11 mouse cellular contexts compared by ENCODE assay signal in genomic region chr5:27854290-27854689, GRCm38 (mm10). TPM values are rescaled to one million over a fixed set of nuclear protein-coding genes. Genes with fewer than 3 reads are reported as not detected.
A peak's percentile ranks its signal among the peaks of the same experiment; 100 is the strongest.
DNase-seq lines count a peak whose midpoint lies in the region; ATAC-seq and TF ChIP-seq lines count a peak whose summit lies in the region.
"Had no signal": no experiment of that assay in that cellular context is flagged by ENCODE, and none has a peak within 500 bp of the region (broad histone marks: within the 10 kb centered on the region; RNA-seq: fewer than 3 reads in every experiment).

No protein-coding gene starts in this region.

- H3K4me1 ChIP-seq in embryonic facial prominence, embryonic 11.5 days (ENCODE audit: control insufficient read depth, insufficient read depth, low read length): no peaks in the 10 kb centered on the region
- no peaks in the 10 kb centered on the region for H3K4me1 ChIP-seq in embryonic facial prominence, embryonic 10.5 days
- no peaks in the 10 kb centered on the region for H3K4me1 ChIP-seq in liver, postnatal 0 days (ENCODE audit: insufficient read depth)
- H3K4me1 ChIP-seq in liver, embryonic 12.5 days: no peaks in the 10 kb centered on the region
- H3K4me1 ChIP-seq in MEL (ENCODE audit: control insufficient read depth in 1 of 2, insufficient read depth in 2 of 2, low read length in 2 of 2): no peaks in the 10 kb centered on the region
- H3K4me1 ChIP-seq: heart, embryonic 15.5 days had no signal

- no peaks in the 10 kb centered on the region for H3K27me3 ChIP-seq in embryonic facial prominence, embryonic 11.5 days (ENCODE audit: control insufficient read depth, insufficient read depth, low read length)
- H3K27me3 ChIP-seq in embryonic facial prominence, embryonic 10.5 days (replicated peaks; ENCODE audit: low read depth, poor library complexity, severe bottlenecking): no peaks in the 10 kb centered on the region
- H3K27me3 ChIP-seq in liver, postnatal 0 days (ENCODE audit: insufficient read depth, low read length): no peaks in the 10 kb centered on the region
- H3K27me3 ChIP-seq in liver, embryonic 12.5 days (replicated peaks): no peaks in the 10 kb centered on the region
- no peaks in the 10 kb centered on the region; a peak in 1 of 4 replicates for H3K27me3 ChIP-seq in MEL (ENCODE audit: control insufficient read depth in 1 of 2, insufficient read depth in 2 of 2, low read length in 2 of 2)
- H3K27me3 ChIP-seq: heart, embryonic 15.5 days had no signal

- H3K79me2 ChIP-seq in MEL (ENCODE audit: control insufficient read depth, insufficient read depth, low read length, poor library complexity): no peaks in the 10 kb centered on the region

- TF ChIP-seq CTCF in liver, postnatal 0 days (IDR thresholded peaks at IDR 0.05; ENCODE audit: low read depth): peak; percentile 73
- TF ChIP-seq CTCF in MEL (IDR thresholded peaks at IDR 0.05 in 2 of 3, conservative IDR thresholded peaks at IDR 0.05 in 1 of 3; ENCODE audit: control insufficient read depth in 1 of 3, insufficient read depth in 1 of 3, low read depth in 2 of 3, low read length in 3 of 3, poor library complexity in 1 of 3, severe bottlenecking in 1 of 3): peak; percentile 15 to 87 (median 74); a peak in 5 of 6 replicates

- WGBS in embryonic facial prominence, embryonic 11.5 days: 71% methylated on average over 1 of the region's 1 CpGs
- WGBS in embryonic facial prominence, embryonic 10.5 days: 60% methylated on average over 1 of the region's 1 CpGs
- 45% methylated on average over 1 of the region's 1 CpGs for WGBS in liver, postnatal 0 days (ENCODE audit: insufficient replicate concordance)
- WGBS in liver, embryonic 12.5 days (ENCODE audit: insufficient replicate concordance): 42% methylated on average over 1 of the region's 1 CpGs

- peak; percentile 81 for TF ChIP-seq RAD21 in MEL (IDR thresholded peaks at IDR 0.05; ENCODE audit: low read depth, low read length)

- H3K27ac ChIP-seq in embryonic facial prominence, embryonic 11.5 days (replicated peaks; ENCODE audit: low read depth, low read length): no peak overlapping the region
- H3K27ac ChIP-seq in embryonic facial prominence, embryonic 10.5 days (replicated peaks): no peak overlapping the region
- H3K27ac ChIP-seq in liver, postnatal 0 days (ENCODE audit: low read depth): no peak overlapping the region
- H3K27ac ChIP-seq in liver, embryonic 12.5 days: no peak overlapping the region
- no peak overlapping the region for H3K27ac ChIP-seq in MEL (ENCODE audit: control insufficient read depth, low read depth, low read length)
- H3K27ac ChIP-seq: heart, embryonic 15.5 days had no signal

- no peaks in the 10 kb centered on the region for H3K9me3 ChIP-seq in embryonic facial prominence, embryonic 11.5 days (replicated peaks; ENCODE audit: control insufficient read depth, low read length)
- no peaks in the 10 kb centered on the region for H3K9me3 ChIP-seq in embryonic facial prominence, embryonic 10.5 days
- H3K9me3 ChIP-seq in liver, postnatal 0 days (ENCODE audit: low read length): no peaks in the 10 kb centered on the region
- H3K9me3 ChIP-seq in liver, embryonic 12.5 days (replicated peaks): no peaks in the 10 kb centered on the region
- H3K9me3 ChIP-seq in MEL (replicated peaks; ENCODE audit: insufficient read depth, low read length): no peaks in the 10 kb centered on the region
- H3K9me3 ChIP-seq: heart, embryonic 15.5 days had no signal

- no peak for TF ChIP-seq POLR2A in MEL (IDR thresholded peaks at IDR 0.05; ENCODE audit: control insufficient read depth in 1 of 2, insufficient read depth in 1 of 2, low read depth in 1 of 2, low read length in 2 of 2, poor library complexity in 1 of 2)

- TF ChIP-seq EP300 in liver, postnatal 0 days (IDR thresholded peaks at IDR 0.05; ENCODE audit: low read depth): no peak
- no peak for TF ChIP-seq EP300 in MEL (IDR thresholded peaks at IDR 0.05; ENCODE audit: low read depth in 1 of 2, low read length in 2 of 2)

- no peak overlapping the region for H3K4me3 ChIP-seq in embryonic facial prominence, embryonic 11.5 days (ENCODE audit: low read depth, low read length)
- no peak overlapping the region for H3K4me3 ChIP-seq in embryonic facial prominence, embryonic 10.5 days
- H3K4me3 ChIP-seq in liver, postnatal 0 days (ENCODE audit: low read depth, low read length): no peak overlapping the region
- H3K4me3 ChIP-seq in liver, embryonic 12.5 days: no peak overlapping the region
- H3K4me3 ChIP-seq in MEL (ENCODE audit: control insufficient read depth in 1 of 2, insufficient read depth in 1 of 2, low read depth in 2 of 2, low read length in 2 of 2): no peak overlapping the region
- H3K4me3 ChIP-seq: heart, embryonic 15.5 days had no signal

- ATAC-seq in embryonic facial prominence, embryonic 11.5 days (replicated peaks; ENCODE audit: insufficient number of reproducible peaks, low FRiP score, low TSS enrichment, low read depth): no peak
- no peak for ATAC-seq in liver, postnatal 0 days
- no peak for ATAC-seq in liver, embryonic 12.5 days

- peak; percentile 36 for DNase-seq in embryonic facial prominence, embryonic 11.5 days (ENCODE audit: low spot score)
- no peak for DNase-seq in embryonic facial prominence, embryonic 10.5 days (ENCODE audit: low spot score)
- DNase-seq in liver, postnatal 0 days: no peak
- DNase-seq in MEL (ENCODE audit: low read depth, low spot score): peak; percentile 58
- DNase-seq in lung, postnatal 36 days: peak; percentile 51
- DNase-seq in spleen, postnatal 14 days (ENCODE audit: low spot score in 2 of 2): no peak
- no peak for DNase-seq in adrenal gland, postnatal 25 days
- DNase-seq: right cerebral cortex, adult 18-20 months had no signal

- H3K4me2 ChIP-seq in embryonic facial prominence, embryonic 11.5 days (ENCODE audit: low read depth, low read length): no peak overlapping the region
- no peak overlapping the region for H3K4me2 ChIP-seq in liver, postnatal 0 days (ENCODE audit: low read depth, low read length)
- no peak overlapping the region for H3K4me2 ChIP-seq in liver, embryonic 12.5 days
- H3K4me2 ChIP-seq: heart, embryonic 15.5 days; midbrain, embryonic 11.5 days had no signal

- H3K36me3 ChIP-seq in embryonic facial prominence, embryonic 11.5 days (replicated peaks; ENCODE audit: control insufficient read depth, insufficient read depth, low read depth, low read length): no peaks in the 10 kb centered on the region
- H3K36me3 ChIP-seq in embryonic facial prominence, embryonic 10.5 days (replicated peaks): no peaks in the 10 kb centered on the region
- no peaks in the 10 kb centered on the region for H3K36me3 ChIP-seq in liver, postnatal 0 days (replicated peaks; ENCODE audit: insufficient read depth, low read length)
- no peaks in the 10 kb centered on the region for H3K36me3 ChIP-seq in liver, embryonic 12.5 days
- H3K36me3 ChIP-seq in MEL (ENCODE audit: control insufficient read depth in 1 of 2, insufficient read depth in 2 of 2, low read length in 2 of 2): no peaks in the 10 kb centered on the region
- H3K36me3 ChIP-seq: heart, embryonic 15.5 days had no signal

- no peak overlapping the region for H3K9ac ChIP-seq in embryonic facial prominence, embryonic 11.5 days (replicated peaks; ENCODE audit: low read length)
- H3K9ac ChIP-seq in liver, postnatal 0 days (replicated peaks): no peak overlapping the region
- no peak overlapping the region for H3K9ac ChIP-seq in liver, embryonic 12.5 days
- H3K9ac ChIP-seq in MEL (ENCODE audit: control insufficient read depth, low read depth, low read length, poor library complexity, severe bottlenecking): no peak overlapping the region
- H3K9ac ChIP-seq: heart, embryonic 15.5 days had no signal

TF ChIP-seq in MEL, 35 proteins besides CTCF, POLR2A, EP300 and RAD21:
- TF ChIP-seq ZC3H11A (IDR thresholded peaks at IDR 0.05; ENCODE audit: low read depth, low read length) (peak; percentile 63), SIN3A (IDR thresholded peaks at IDR 0.05; ENCODE audit: low read length) (no peak), SMC3 (IDR thresholded peaks at IDR 0.05; ENCODE audit: low read depth, low read length) (peak; percentile 75), NELFE (IDR thresholded peaks at IDR 0.05; ENCODE audit: low read depth, low read length) (no peak)

RNA-seq across cellular contexts. Expression of gene Htr5a, which starts 12.3 kb away (rescaled TPM):
- not detected in 2 replicates for polyA plus RNA-seq in embryonic facial prominence, embryonic 11.5 days (2014; fragmentation: Nextera tagmentation; extraction: Ambion mirVana)
- polyA plus RNA-seq in embryonic facial prominence, embryonic 10.5 days (2016; fragmentation: Nextera tagmentation; extraction: Ambion mirVana): not detected in 2 replicates
- polyA plus RNA-seq in liver, postnatal 0 days (2015; fragmentation: Nextera tagmentation; extraction: Ambion mirVana): not detected in 2 replicates
- polyA plus RNA-seq in liver, embryonic 12.5 days (2016; fragmentation: Nextera tagmentation; extraction: Ambion mirVana): not detected in 2 replicates
- not detected in 2 replicates for total RNA-seq in MEL (2012; rRNA removed)
- not detected for polyA plus RNA-seq in MEL (2012; ENCODE audit: insufficient read depth in 1 of 2, insufficient read length in 2 of 2, low read depth in 1 of 2, low replicate concordance in 2 of 2, missing spikeins in 1 of 2)
- 0.06 TPM in 1 of 2 replicates, not detected in the other for total RNA-seq in adrenal gland, postnatal 25 days (2021)
- polyA plus RNA-seq: heart, embryonic 15.5 days had no signal

Comparison
In these comparisons a context has a peak if more than half of its experiments do, and no peak if none do; other contexts are left out.
1. DNase-seq: peak in embryonic facial prominence, embryonic 11.5 days (single experiment), MEL (single experiment) and lung, postnatal 36 days (single experiment); none in embryonic facial prominence, embryonic 10.5 days (single experiment), liver, postnatal 0 days (single experiment), spleen, postnatal 14 days (0 of 2) and adrenal gland, postnatal 25 days (single experiment).